Mouse (Mus musculus) kidney, adult 2 months (tissue): ENCODE measurements around the gene Frmd4a.

ENCODE experiments used
- CTCF ChIP-seq: fragments of 200-500 bp; conservative IDR thresholded peaks from 2 replicates; pipeline ENCODE4 v1.5.1; 2011; ENCODE audit warnings: low read depth, mild to moderate bottlenecking, control low read depth, low read length, moderate library complexity, mixed read lengths; ENCODE audit not compliant: insufficient read depth, insufficient read length
- POLR2A ChIP-seq: fragments of 200-500 bp; IDR thresholded peaks from one replicate; pipeline ENCODE4 v1.6.1; 2011; ENCODE audit warnings: low read depth, low read length, control low read depth

GRCm38 (mm10) chr2:4550017-4550763 is 532.7 kb downstream of the Frmd4a start:
- TF ChIP-seq POLR2A, result no peak
- no peak for TF ChIP-seq CTCF
